Mouse (Mus musculus) kidney, postnatal 25 days (tissue): ENCODE results near the gene Arhgap19.

Source experiments
- DNase-seq, 2 experiments: peaks; one replicate each; pipeline ENCODE4 v3.0.0; 2021; ENCODE audit warnings: mixed read lengths in 2 of 2

The Arhgap19 gene

GRCm38 (mm10) chr19:41801742-41802369, at the start of gene Arhgap19:
TSS of gene Arhgap19 (minus strand) at chr19:41802047.
- DNase-seq = peak; percentile 93 to 96

- DNase-seq = no peak
Measured at GRCm38 (mm10) chr19:41850719-41851543, 49.1 kb upstream of the Arhgap19 start.

GRCm38 (mm10) chr19:41850021-41850718, 48.3 kb upstream of the Arhgap19 start:
- DNase-seq = no peak

DNA sequence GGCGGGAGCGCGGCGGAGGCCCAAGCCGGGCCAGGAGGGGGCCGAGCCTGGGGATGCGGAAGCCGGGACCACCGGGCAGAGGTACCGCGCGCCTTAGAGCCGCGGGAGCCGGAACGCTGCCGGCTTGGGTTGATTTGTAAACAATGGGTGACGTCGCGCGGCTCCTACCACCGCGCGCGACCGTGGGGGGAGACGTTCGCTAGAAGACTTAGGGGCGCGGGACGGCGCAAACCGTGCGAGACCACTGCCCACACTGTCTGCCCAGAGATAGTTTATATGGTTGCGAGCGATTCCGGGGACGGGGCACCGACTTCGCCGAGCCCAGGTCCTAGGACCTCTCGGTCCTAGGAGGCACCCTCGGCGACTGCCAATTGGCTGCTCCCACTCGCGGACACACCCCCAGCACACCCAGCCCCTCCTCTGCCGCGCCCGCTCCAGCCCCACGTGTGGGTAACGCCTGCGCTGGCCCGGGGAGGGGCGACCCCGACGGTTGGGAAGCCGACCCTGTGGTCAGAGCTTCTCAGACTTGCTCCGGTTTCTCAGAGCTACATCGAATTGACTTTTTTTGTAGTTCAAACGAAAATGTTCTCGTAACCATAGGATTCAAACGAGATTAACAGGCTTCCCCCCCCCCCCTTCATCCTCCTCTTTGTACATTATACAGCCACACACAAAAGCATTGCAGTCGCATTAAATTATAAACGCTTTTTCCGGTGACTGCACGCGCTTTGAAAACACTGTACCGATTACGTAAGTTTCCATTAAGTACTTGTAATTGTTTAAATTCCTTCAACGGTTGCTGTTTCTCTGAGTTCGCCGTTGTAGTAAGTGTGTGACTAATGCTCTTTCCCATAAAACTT, 46.4 kb upstream of the Arhgap19 start, which contains the start of gene Frat2:
Gene Frat2, minus strand, starts transcription at position 141 of the 860 bp plus-strand sequence.
- DNase-seq = peak; percentile 86 to 95

GRCm38 (mm10) chr19:41847614-41847991, 45.8 kb upstream of the Arhgap19 start:
- peak in 1 of 2 experiments; percentile 26 for DNase-seq

- peak; percentile 31 to 56 for DNase-seq
Measured at GRCm38 (mm10) chr19:41847091-41847581, 45.3 kb upstream of the Arhgap19 start.

DNA sequence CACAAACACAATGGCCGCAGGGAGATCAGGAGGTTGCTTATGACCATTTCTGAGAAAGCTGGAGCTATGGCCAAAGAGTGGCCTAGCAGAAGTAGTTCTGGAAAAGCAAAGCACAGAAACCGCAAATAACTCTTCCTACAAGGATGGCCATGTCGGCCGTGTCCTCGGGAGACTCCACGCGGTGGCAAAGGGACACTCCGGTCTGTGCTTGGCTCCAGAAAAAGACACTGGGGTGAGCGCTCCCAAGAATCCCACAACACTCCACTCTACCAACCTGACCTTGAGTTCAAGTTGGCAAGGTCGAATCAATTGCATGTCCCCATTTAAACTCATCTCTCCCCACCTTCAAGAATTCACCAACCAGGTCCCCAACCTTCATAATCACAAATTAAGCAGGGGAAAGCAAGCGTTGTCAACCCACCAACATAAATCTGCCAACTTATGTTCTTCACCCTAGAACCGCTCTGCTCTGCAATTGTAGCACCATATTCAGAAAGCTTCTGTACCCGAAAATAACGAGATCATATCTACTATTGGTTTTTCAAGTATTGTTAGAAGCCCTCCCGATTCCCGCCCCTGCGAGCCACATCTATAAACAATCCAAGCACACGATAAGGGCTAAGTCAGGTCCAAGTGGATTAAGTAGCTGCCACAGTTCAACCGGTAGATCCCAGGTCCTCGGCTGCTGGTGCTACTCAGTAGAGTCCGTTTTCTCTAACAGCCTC, 44.7 kb upstream of the Arhgap19 start:
- no peak for DNase-seq

- DNase-seq = no peak
Measured at GRCm38 (mm10) chr19:41844345-41844744, 42.5 kb upstream of the Arhgap19 start.

DNA sequence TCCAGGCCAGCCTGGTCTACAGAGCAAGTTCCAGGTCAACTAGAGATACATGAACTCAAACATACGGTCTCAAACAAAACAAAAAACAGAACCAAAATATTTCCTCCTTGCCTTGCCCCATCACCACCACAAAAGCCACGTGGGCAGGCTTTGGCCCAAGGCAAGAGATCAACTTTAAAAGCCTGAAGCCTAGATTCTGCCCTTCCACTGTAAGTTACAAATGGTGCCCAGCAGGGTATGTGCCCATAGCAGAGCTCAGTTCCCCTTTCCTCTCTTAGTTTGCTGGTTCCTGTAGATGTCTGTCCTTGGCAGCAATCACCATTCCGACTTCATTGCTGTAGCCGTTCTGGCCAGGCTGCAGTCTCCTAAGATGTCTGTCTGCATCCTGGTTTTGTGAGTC, 40.9 kb upstream of the Arhgap19 start:
- DNase-seq = no peak

GRCm38 (mm10) chr19:41842196-41842595, 40.3 kb upstream of the Arhgap19 start:
- DNase-seq = no peak

- DNase-seq = no peak
Measured at GRCm38 (mm10) chr19:41841105-41841750, 39.4 kb upstream of the Arhgap19 start.

DNA sequence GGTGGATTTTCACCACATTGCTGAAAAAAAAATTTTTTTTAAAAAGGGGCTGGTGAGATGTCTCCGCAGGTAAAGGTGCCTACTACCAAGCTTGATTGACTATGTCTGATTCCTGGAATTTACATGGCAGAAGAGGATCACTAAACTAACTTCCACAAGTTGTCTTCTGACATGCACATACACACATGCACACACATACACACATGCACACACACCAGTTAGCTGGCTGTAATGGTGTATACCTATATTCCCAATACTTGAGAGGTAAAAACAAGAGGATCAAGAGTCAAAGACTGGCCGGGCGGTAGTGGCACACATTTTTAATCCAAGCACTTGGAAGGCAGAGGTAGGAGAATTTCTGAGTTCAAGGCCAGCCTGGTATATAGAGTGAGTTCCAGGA, 37.8 kb upstream of the Arhgap19 start:
- DNase-seq = no peak

GRCm38 (mm10) chr19:41838808-41839207, 37.0 kb upstream of the Arhgap19 start:
- no peak for DNase-seq

DNA sequence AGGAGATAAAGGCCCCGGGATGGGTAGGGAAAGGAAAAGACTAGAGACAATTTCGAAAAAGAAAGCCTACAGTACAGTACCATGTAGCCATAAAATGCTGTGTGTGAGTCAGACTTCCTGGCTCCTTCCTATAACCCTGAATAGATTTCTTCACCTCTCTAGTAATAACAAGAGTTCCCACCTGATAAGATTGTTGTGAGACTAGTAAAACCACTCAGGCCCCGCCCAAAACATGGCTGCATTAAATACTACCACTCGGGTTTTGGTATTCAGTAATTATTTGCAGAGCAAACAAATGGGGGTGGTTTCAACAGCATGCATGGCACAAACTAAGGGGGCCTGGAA, 36.0 kb upstream of the Arhgap19 start:
- no peak for DNase-seq

GRCm38 (mm10) chr19:41837194-41837916, 35.5 kb upstream of the Arhgap19 start:
- DNase-seq = no peak

GRCm38 (mm10) chr19:41836719-41837118, 34.9 kb upstream of the Arhgap19 start:
- DNase-seq = no peak

DNA sequence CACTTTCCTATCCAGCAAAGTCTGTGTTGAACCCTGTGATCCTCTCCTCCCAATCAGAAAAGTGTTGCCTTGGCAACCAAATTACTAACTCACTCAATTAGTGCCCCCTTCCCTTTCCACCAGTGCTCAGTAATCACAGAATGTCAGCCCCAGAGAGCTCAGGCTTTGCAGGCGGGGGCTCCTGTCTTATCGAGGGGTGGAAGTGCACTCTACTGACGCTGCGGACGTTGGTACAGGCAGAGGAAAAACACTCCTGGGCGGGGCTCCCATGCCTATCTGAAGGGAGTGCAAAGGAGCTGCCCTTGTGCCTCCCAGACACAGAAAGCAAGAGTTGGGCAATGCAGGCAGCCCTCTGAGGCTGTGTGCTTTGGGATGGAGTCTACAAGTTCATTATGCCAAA, 34.0 kb upstream of the Arhgap19 start:
- DNase-seq = no peak

DNA sequence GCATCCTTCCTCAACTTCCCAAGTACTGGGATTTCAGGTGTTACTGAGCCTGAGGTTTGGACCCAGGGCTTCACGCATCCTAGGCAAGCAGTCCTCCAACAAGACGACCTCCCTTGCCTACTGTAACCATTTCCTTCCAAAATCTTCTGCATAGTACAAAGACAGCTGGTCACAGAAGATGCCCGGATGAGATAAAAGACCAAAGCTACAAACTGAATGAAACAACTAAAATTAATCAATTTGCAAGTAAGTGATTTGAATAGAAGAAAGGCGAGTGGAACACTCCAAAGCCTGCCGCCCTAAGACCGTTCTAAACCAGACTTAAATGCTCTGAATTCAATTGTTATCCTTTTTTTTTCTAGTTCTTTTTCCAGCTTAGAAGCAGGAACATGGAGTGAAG, 33.6 kb upstream of the Arhgap19 start:
- DNase-seq = no peak

DNA sequence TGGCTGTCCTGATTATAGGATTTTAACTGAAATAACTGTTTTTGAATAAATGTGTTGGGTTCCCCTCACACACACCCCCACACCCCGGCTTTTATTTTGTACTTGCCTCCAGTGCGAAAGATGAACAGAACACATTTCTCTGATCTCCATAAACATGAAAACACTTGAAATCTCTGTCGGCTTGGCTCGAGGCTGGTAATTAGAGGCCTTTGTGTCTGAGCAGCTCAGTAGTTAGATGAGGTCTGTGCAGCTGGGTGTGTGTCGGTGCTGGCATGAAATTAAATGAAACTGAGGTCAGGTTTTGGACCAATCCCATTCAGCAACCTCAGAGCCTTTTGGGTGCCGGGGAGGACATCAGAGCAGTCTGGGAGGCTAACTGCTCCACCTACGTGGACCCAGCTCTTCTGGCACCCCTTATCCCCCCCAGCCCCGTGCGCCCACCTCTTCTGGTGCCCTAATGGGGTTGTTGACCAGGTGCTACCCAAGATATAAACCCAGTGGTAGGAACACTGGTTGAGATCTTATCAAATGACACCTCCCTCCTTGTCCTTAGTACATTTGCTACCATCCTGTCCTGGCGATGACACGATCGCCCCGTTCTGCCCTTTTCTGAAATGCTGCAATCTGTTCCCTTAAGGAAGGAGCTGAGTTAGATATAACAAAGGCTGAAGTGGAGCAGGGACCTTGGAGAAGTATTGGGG, 30.8 kb upstream of the Arhgap19 start:
- DNase-seq = no peak
